10 mouse cellular contexts compared by ENCODE assay signal in genomic region chrX:49479968-49480809, GRCm38 (mm10). TPM values are rescaled to one million over a fixed set of nuclear protein-coding genes. Genes with fewer than 3 reads are reported as not detected.
DNase-seq lines count a peak whose midpoint lies in the region; ATAC-seq lines count a peak whose summit lies in the region.
"Had no signal": no experiment of that assay in that cellular context is flagged by ENCODE, and none has a peak within 500 bp of the region (broad histone marks: within the 10 kb centered on the region; RNA-seq: fewer than 3 reads in every experiment).

No protein-coding gene starts in this region.

- H3K27ac ChIP-seq in heart, embryonic 13.5 days (replicated peaks) = no peak overlapping the region
- H3K27ac ChIP-seq in embryonic facial prominence, embryonic 11.5 days (replicated peaks; ENCODE audit: low read depth, low read length) = no peak overlapping the region
- no peak overlapping the region for H3K27ac ChIP-seq in limb, embryonic 10.5 days
- H3K27ac ChIP-seq in neural tube, embryonic 11.5 days (ENCODE audit: low read depth, low read length) = no peak overlapping the region

- peak overlapping the region; percentile 70 for H3K4me2 ChIP-seq in heart, embryonic 13.5 days
- H3K4me2 ChIP-seq in embryonic facial prominence, embryonic 11.5 days (ENCODE audit: low read depth, low read length) = peak overlapping the region; percentile 46
- peak overlapping the region; percentile 40 for H3K4me2 ChIP-seq in neural tube, embryonic 11.5 days (ENCODE audit: low read depth)

- no peaks in the 10 kb centered on the region for H3K9me3 ChIP-seq in heart, embryonic 13.5 days
- no peaks in the 10 kb centered on the region for H3K9me3 ChIP-seq in embryonic facial prominence, embryonic 11.5 days (replicated peaks; ENCODE audit: control insufficient read depth, low read length)
- no peaks in the 10 kb centered on the region for H3K9me3 ChIP-seq in limb, embryonic 10.5 days (replicated peaks)
- H3K9me3 ChIP-seq in neural tube, embryonic 11.5 days (ENCODE audit: control insufficient read depth, low read length) = no peaks in the 10 kb centered on the region

- no peak for DNase-seq in heart, postnatal 4 days
- DNase-seq in embryonic facial prominence, embryonic 11.5 days (ENCODE audit: low spot score) = peak; percentile 45
- peak; percentile 51 for DNase-seq in limb, embryonic 10.5 days (ENCODE audit: low spot score)
- DNase-seq in neural tube, embryonic 11.5 days (ENCODE audit: low spot score) = peak; percentile 73
- no peak for DNase-seq in thymus, postnatal 4 days
- no peak for DNase-seq in cerebellum, postnatal 36 days
- no peak for DNase-seq in spleen, postnatal 4 days (ENCODE audit: low spot score in 2 of 2)
- DNase-seq: kidney, postnatal 10 days had no signal

- H3K36me3 ChIP-seq in heart, embryonic 13.5 days = no peaks in the 10 kb centered on the region
- H3K36me3 ChIP-seq in embryonic facial prominence, embryonic 11.5 days (replicated peaks; ENCODE audit: control insufficient read depth, insufficient read depth, low read depth, low read length) = no peaks in the 10 kb centered on the region
- no peaks in the 10 kb centered on the region for H3K36me3 ChIP-seq in limb, embryonic 10.5 days
- H3K36me3 ChIP-seq in neural tube, embryonic 11.5 days (ENCODE audit: control insufficient read depth, insufficient read depth, low read length) = no peaks in the 10 kb centered on the region

- H3K27me3 ChIP-seq in heart, embryonic 13.5 days (replicated peaks) = peaks cover 51% of the 10 kb centered on the region
- no peaks in the 10 kb centered on the region for H3K27me3 ChIP-seq in embryonic facial prominence, embryonic 11.5 days (ENCODE audit: control insufficient read depth, insufficient read depth, low read length)
- H3K27me3 ChIP-seq in limb, embryonic 10.5 days (ENCODE audit: low read depth, poor library complexity, severe bottlenecking) = peaks cover 32% of the 10 kb centered on the region
- no peaks in the 10 kb centered on the region for H3K27me3 ChIP-seq in neural tube, embryonic 11.5 days (ENCODE audit: control insufficient read depth, insufficient read depth, low read length)

- no peaks in the 10 kb centered on the region for H3K4me1 ChIP-seq in heart, embryonic 13.5 days
- H3K4me1 ChIP-seq in embryonic facial prominence, embryonic 11.5 days (ENCODE audit: control insufficient read depth, insufficient read depth, low read length) = no peaks in the 10 kb centered on the region
- H3K4me1 ChIP-seq in limb, embryonic 10.5 days = peaks cover 2% of the 10 kb centered on the region; the same call in 1 of the 2 replicates
- H3K4me1 ChIP-seq in neural tube, embryonic 11.5 days (ENCODE audit: control insufficient read depth, insufficient read depth, low read length) = no peaks in the 10 kb centered on the region

- H3K9ac ChIP-seq in heart, embryonic 13.5 days = no peak overlapping the region
- H3K9ac ChIP-seq in embryonic facial prominence, embryonic 11.5 days (replicated peaks; ENCODE audit: low read length) = peak overlapping the region; percentile 43; the same call in 1 of the 2 replicates
- H3K9ac ChIP-seq in neural tube, embryonic 11.5 days (ENCODE audit: low read length) = peak overlapping the region; percentile 48

- 11% methylated on average over 26 of the region's 29 CpGs for WGBS in heart, embryonic 13.5 days
- WGBS in embryonic facial prominence, embryonic 11.5 days = 23% methylated on average over 25 of the region's 29 CpGs
- 19% methylated on average over 22 of the region's 29 CpGs for WGBS in limb, embryonic 10.5 days
- WGBS in neural tube, embryonic 11.5 days = 21% methylated on average over 25 of the region's 29 CpGs

- H3K4me3 ChIP-seq in heart, embryonic 13.5 days = peak overlapping the region; percentile 43
- peak overlapping the region; percentile 30 for H3K4me3 ChIP-seq in embryonic facial prominence, embryonic 11.5 days (ENCODE audit: low read depth, low read length)
- peak overlapping the region; percentile 46 for H3K4me3 ChIP-seq in limb, embryonic 10.5 days
- H3K4me3 ChIP-seq in neural tube, embryonic 11.5 days (ENCODE audit: low read depth, low read length) = peak overlapping the region; percentile 32

- ATAC-seq in heart, embryonic 13.5 days (ENCODE audit: extremely low read depth, insufficient number of reproducible peaks, low FRiP score, low TSS enrichment) = no peak
- peak; percentile 88 for ATAC-seq in embryonic facial prominence, embryonic 11.5 days (replicated peaks; ENCODE audit: insufficient number of reproducible peaks, low FRiP score, low TSS enrichment, low read depth)
- peak; percentile 88 for ATAC-seq in neural tube, embryonic 11.5 days (ENCODE audit: insufficient read depth, low FRiP score, low TSS enrichment)

RNA-seq across cellular contexts. Expression of gene Arhgap36, which starts 16.4 kb away (rescaled TPM):
- polyA plus RNA-seq in heart, embryonic 13.5 days (2015; fragmentation: Nextera tagmentation; extraction: Ambion mirVana) = 0.55 and 1.6 TPM in 2 replicates
- total RNA-seq in heart, postnatal 4 days (2021) = 1 to 10 TPM; 1.8 to 3.5 TPM
- polyA plus RNA-seq in embryonic facial prominence, embryonic 11.5 days (2014; fragmentation: Nextera tagmentation; extraction: Ambion mirVana) = 2.2 and 3.0 TPM in 2 replicates
- 0.34 and 0.73 TPM in 2 replicates for polyA plus RNA-seq in limb, embryonic 10.5 days (2016; fragmentation: Nextera tagmentation; extraction: Ambion mirVana)
- 16.4 and 20.4 TPM in 2 replicates for polyA plus RNA-seq in neural tube, embryonic 11.5 days (2014; fragmentation: Nextera tagmentation; extraction: Ambion mirVana)
- polyA plus RNA-seq: C2C12 had no signal

Comparison
In these comparisons a context has a peak if more than half of its experiments do, and no peak if none do; other contexts are left out.
1. DNase-seq: peak in embryonic facial prominence, embryonic 11.5 days (single experiment), limb, embryonic 10.5 days (single experiment) and neural tube, embryonic 11.5 days (single experiment); none in heart, postnatal 4 days (single experiment), thymus, postnatal 4 days (single experiment), cerebellum, postnatal 36 days (0 of 2) and spleen, postnatal 4 days (0 of 2).
2. Peak in every context shown above with its lines, with median percentiles within 50 percentile points of each other: H3K4me2 ChIP-seq and H3K4me3 ChIP-seq.